Mouse (Mus musculus): Measurements from ENCODE around the gene Dscaml1.

GRCm38 (mm10) chr9:45537649-45538048 lies 111.2 kb downstream of the Dscaml1 start:
- TF ChIP-seq POLR2A (IDR thresholded peaks at IDR 0.05; ENCODE audit: low read depth, low read length) (no peak), CTCF (conservative IDR thresholded peaks at IDR 0.05; ENCODE audit: insufficient read depth, insufficient read length, low read depth, low read length) (no peak)

Data from kidney, adult 2 months (tissue).